Mouse (Mus musculus) spleen, postnatal 14 days (tissue): ENCODE measurements at regions not wholly inside any gene's neighbourhood (a gene's known extent, or its start where the extent isn't known, plus 50 kb on each side); places are given as distances from the start of the nearest gene placed in this dataset.

Experiments used
- DNase-seq, 2 experiments: peaks; one replicate each; pipeline ENCODE4 v3.0.0; 2021 to 2022; ENCODE audit warnings: low spot score in 2 of 2

GRCm38 (mm10) chr7:145105831-145106493, 102.0 kb downstream of the 1810010D01Rik start:
- DNase-seq, result no peak

GRCm38 (mm10) chr7:145102692-145103091, 105.2 kb downstream of the 1810010D01Rik start:
- no peak for DNase-seq

- no peak for DNase-seq
Observed at GRCm38 (mm10) chr7:145102216-145102615, 105.7 kb downstream of the 1810010D01Rik start.

- no peak for DNase-seq
Observed at GRCm38 (mm10) chr7:145098335-145098734, 109.6 kb downstream of the 1810010D01Rik start.

- DNase-seq, result no peak
Observed at GRCm38 (mm10) chr7:145094134-145094526, 113.8 kb downstream of the 1810010D01Rik start.

- no peak for DNase-seq
Observed at GRCm38 (mm10) chr7:145093417-145094133, 114.3 kb downstream of the 1810010D01Rik start.

GRCm38 (mm10) chr7:145092392-145093176, 115.3 kb downstream of the 1810010D01Rik start:
- DNase-seq, result no peak

GRCm38 (mm10) chr7:145090849-145091248, 117.1 kb downstream of the 1810010D01Rik start:
- DNase-seq, result no peak

GRCm38 (mm10) chr7:145089315-145089721, 118.6 kb downstream of the 1810010D01Rik start:
- DNase-seq, result no peak

- no peak for DNase-seq
Observed at GRCm38 (mm10) chr7:145088655-145089054, 119.3 kb downstream of the 1810010D01Rik start.

GRCm38 (mm10) chr7:145087790-145088189, 120.1 kb downstream of the 1810010D01Rik start:
- no peak for DNase-seq

- DNase-seq, result no peak
Observed at GRCm38 (mm10) chr7:145082917-145083752, 124.8 kb downstream of the 1810010D01Rik start.

GRCm38 (mm10) chr7:145071996-145072790, 132.5 kb upstream of the Ccnd1 start:
- DNase-seq, result no peak

GRCm38 (mm10) chr7:145071533-145071932, 131.8 kb upstream of the Ccnd1 start:
- no peak for DNase-seq

GRCm38 (mm10) chr7:145067366-145067765, 127.6 kb upstream of the Ccnd1 start:
- no peak for DNase-seq

GRCm38 (mm10) chr7:145056320-145056719, 116.6 kb upstream of the Ccnd1 start:
- no peak for DNase-seq

- DNase-seq, result no peak
Observed at GRCm38 (mm10) chr7:145051616-145052015, 111.9 kb upstream of the Ccnd1 start.

GRCm38 (mm10) chr7:145050729-145051128, 111.0 kb upstream of the Ccnd1 start:
- DNase-seq, result no peak

- DNase-seq, result no peak
Observed at GRCm38 (mm10) chr7:145048481-145048877, 108.8 kb upstream of the Ccnd1 start.

GRCm38 (mm10) chr7:145047771-145048480, 108.2 kb upstream of the Ccnd1 start:
- DNase-seq, result no peak
